Mouse (Mus musculus) CH12.LX (cell line): ENCODE data around the gene Lta. TPM values are rescaled to one million over a fixed set of nuclear protein-coding genes. Genes with fewer than 3 reads are reported as not detected.
A peak's percentile ranks its signal among the peaks of the same experiment; 100 is the strongest.

Source experiments
- DNase-seq: peaks from one replicate; pipeline ENCODE4 v3.0.0-alpha.2; 2013; ENCODE audit errors: extremely low read depth
- H3K27ac ChIP-seq: 2 replicates; pipeline ENCODE4 v1.5.1; 2012; ENCODE audit warnings: low read depth, mild to moderate bottlenecking, control low read depth, moderate library complexity; ENCODE audit not compliant: insufficient read depth
- H3K27me3 ChIP-seq: replicated peaks from 2 replicates; pipeline ENCODE3; 2012; ENCODE audit warnings: inconsistent platforms
- H3K36me3 ChIP-seq, 2 experiments: replicated peaks in 1 of 2; 2 replicates each; pipeline versions ENCODE3 to v1.6.1; 2012; ENCODE audit warnings: inconsistent platforms in 1 of 2, low read length in 1 of 2, mild to moderate bottlenecking in 1 of 2, mixed read lengths in 1 of 2, moderate library complexity in 1 of 2; ENCODE audit not compliant: control insufficient read depth in 1 of 2, insufficient read depth in 1 of 2
- H3K4me1 ChIP-seq, 2 experiments: 2 replicates each; pipeline ENCODE4 v1.6.1; 2012; ENCODE audit warnings: inconsistent platforms in 1 of 2, moderate library complexity in 1 of 2; ENCODE audit not compliant: insufficient read depth in 2 of 2, control insufficient read depth in 1 of 2
- H3K4me2 ChIP-seq: 2 replicates; pipeline ENCODE4 v1.6.1; 2012; ENCODE audit warnings: low read depth, mild to moderate bottlenecking, control low read depth; ENCODE audit not compliant: poor library complexity, insufficient read depth, severe bottlenecking
- H3K4me3 ChIP-seq, 3 experiments: fragments of 150-350 bp in 1 of 3; sonication (generic) in 1 of 3; replicated peaks in 1 of 3; 2 replicates each; pipeline versions ENCODE3 to v1.5.1; 2011 to 2012; ENCODE audit warnings: low read depth in 2 of 3, low read length in 2 of 3, mild to moderate bottlenecking in 2 of 3, moderate library complexity in 2 of 3, control low read depth in 1 of 3, improper control_type of control experiment in 1 of 3, inconsistent platforms in 1 of 3, mixed read lengths in 1 of 3; ENCODE audit not compliant: poor library complexity in 1 of 3
- H3K79me2 ChIP-seq: replicated peaks from 2 replicates; pipeline ENCODE4 v1.6.1; 2012; ENCODE audit warnings: mild to moderate bottlenecking, moderate library complexity; ENCODE audit not compliant: control insufficient read depth, poor library complexity, insufficient read depth, severe bottlenecking; ENCODE audit errors: extremely low read depth
- H3K9ac ChIP-seq: 2 replicates; pipeline ENCODE4 v1.6.1; 2012; ENCODE audit warnings: low read depth, mild to moderate bottlenecking, control low read depth, moderate library complexity; ENCODE audit not compliant: insufficient read depth
- H3K9me3 ChIP-seq: replicated peaks from 2 replicates; pipeline ENCODE3; 2012; ENCODE audit warnings: low read length, inconsistent platforms, mixed read lengths
- BHLHE40 ChIP-seq: IDR thresholded peaks from 2 replicates; pipeline ENCODE4 v1.6.1; 2011; ENCODE audit warnings: mild to moderate bottlenecking, low read depth, low read length, improper control_type of control experiment
- CHD2 ChIP-seq: IDR thresholded peaks from 2 replicates; pipeline ENCODE4 v1.6.1; 2011; ENCODE audit warnings: low read length, improper control_type of control experiment
- CTCF ChIP-seq, 2 experiments: IDR thresholded peaks in 1 of 2; conservative IDR thresholded peaks in 1 of 2; 2 replicates each; pipeline ENCODE4 v1.5.1; 2011 to 2012; ENCODE audit warnings: low read depth in 2 of 2, low read length in 2 of 2, improper control_type of control experiment in 1 of 2, inconsistent platforms in 1 of 2, mild to moderate bottlenecking in 1 of 2, moderate library complexity in 1 of 2
- E2F4 ChIP-seq: IDR thresholded peaks from 2 replicates; pipeline ENCODE4 v1.6.1; 2011; ENCODE audit warnings: low read depth, low read length, improper control_type of control experiment; ENCODE audit not compliant: insufficient replicate concordance
- ELF1 ChIP-seq: IDR thresholded peaks from 2 replicates; pipeline ENCODE4 v1.6.1; 2014; ENCODE audit warnings: low read depth, mild to moderate bottlenecking, inconsistent platforms, low read length, improper control_type of control experiment
- EP300 ChIP-seq: IDR thresholded peaks from 2 replicates; pipeline ENCODE4 v1.6.1; 2011; ENCODE audit warnings: low read length, improper control_type of control experiment
- ETS1 ChIP-seq: conservative IDR thresholded peaks from 2 replicates; pipeline ENCODE4 v1.6.1; 2012; ENCODE audit warnings: low read depth, mild to moderate bottlenecking, inconsistent platforms, low read length, improper control_type of control experiment, moderate library complexity
- IRF4 ChIP-seq: IDR thresholded peaks from 2 replicates; pipeline ENCODE4 v1.6.1; 2014; ENCODE audit warnings: low read depth, mild to moderate bottlenecking, inconsistent platforms, low read length, improper control_type of control experiment
- JUN ChIP-seq: IDR thresholded peaks from 2 replicates; pipeline ENCODE4 v1.6.1; 2011; ENCODE audit warnings: low read depth, mild to moderate bottlenecking, low read length, improper control_type of control experiment, moderate library complexity; ENCODE audit not compliant: insufficient read depth
- JUND ChIP-seq: conservative IDR thresholded peaks from 2 replicates; pipeline ENCODE4 v1.6.1; 2011; ENCODE audit warnings: low read depth, low read length, improper control_type of control experiment
- KAT2A ChIP-seq: IDR thresholded peaks from 2 replicates; pipeline ENCODE4 v1.6.1; 2012; ENCODE audit warnings: low read length, improper control_type of control experiment, inconsistent platforms; ENCODE audit not compliant: insufficient replicate concordance
- MAFK ChIP-seq: IDR thresholded peaks from 2 replicates; pipeline ENCODE4 v1.6.1; 2011; ENCODE audit warnings: low read length, improper control_type of control experiment; ENCODE audit not compliant: insufficient replicate concordance
- MAZ ChIP-seq: IDR thresholded peaks from 2 replicates; pipeline ENCODE4 v1.6.1; 2012; ENCODE audit warnings: low read depth, mild to moderate bottlenecking, inconsistent platforms, low read length, improper control_type of control experiment, moderate library complexity
- MEF2A ChIP-seq: IDR thresholded peaks from 2 replicates; pipeline ENCODE4 v1.6.1; 2014; ENCODE audit warnings: low read depth, mild to moderate bottlenecking, inconsistent platforms, low read length, improper control_type of control experiment, borderline replicate concordance
- MXI1 ChIP-seq: IDR thresholded peaks from 2 replicates; pipeline ENCODE4 v1.6.1; 2011; ENCODE audit warnings: mild to moderate bottlenecking, low read depth, low read length, improper control_type of control experiment
- MYC ChIP-seq: IDR thresholded peaks from 2 replicates; pipeline ENCODE4 v1.6.1; 2011; ENCODE audit warnings: low read depth, mild to moderate bottlenecking, improper control_type of control experiment, low read length
- POLR2AphosphoS2 ChIP-seq: IDR thresholded peaks from 2 replicates; pipeline ENCODE4 v1.6.1; 2011; ENCODE audit warnings: low read depth, low read length, improper control_type of control experiment
- RAD21 ChIP-seq: IDR thresholded peaks from 2 replicates; pipeline ENCODE4 v1.6.1; 2011; ENCODE audit warnings: low read depth, mild to moderate bottlenecking, low read length, improper control_type of control experiment, moderate library complexity
- SIN3A ChIP-seq: IDR thresholded peaks from 2 replicates; pipeline ENCODE4 v1.6.1; 2012; ENCODE audit warnings: low read length, improper control_type of control experiment, inconsistent platforms
- SMC3 ChIP-seq: IDR thresholded peaks from 2 replicates; pipeline ENCODE4 v1.6.1; 2011; ENCODE audit warnings: low read depth, low read length, improper control_type of control experiment
- TCF12 ChIP-seq: IDR thresholded peaks from 2 replicates; pipeline ENCODE4 v1.6.1; 2014; ENCODE audit warnings: low read depth, mild to moderate bottlenecking, inconsistent platforms, low read length, improper control_type of control experiment
- USF1 ChIP-seq: IDR thresholded peaks from 2 replicates; pipeline ENCODE4 v1.6.1; 2014; ENCODE audit warnings: low read depth, mild to moderate bottlenecking, inconsistent platforms, low read length, improper control_type of control experiment
- ZC3H11A ChIP-seq: IDR thresholded peaks from 2 replicates; pipeline ENCODE4 v1.6.1; 2012; ENCODE audit warnings: low read depth, mild to moderate bottlenecking, inconsistent platforms, low read length, improper control_type of control experiment
- ZKSCAN1 ChIP-seq: IDR thresholded peaks from 2 replicates; pipeline ENCODE4 v1.6.1; 2012; ENCODE audit warnings: low read depth, inconsistent platforms, low read length, improper control_type of control experiment, borderline replicate concordance
- ZNF384 ChIP-seq: IDR thresholded peaks from 2 replicates; pipeline ENCODE4 v1.6.1; 2012; ENCODE audit warnings: low read depth, low read length, improper control_type of control experiment, inconsistent platforms
- dilution Hi-C: fragments of 300-500 bp; cut with MboI; formaldehyde crosslinking; loops from 2 replicates; pipeline ENCODE4 v1.14.3; 2020; ENCODE audit warnings: low sequenced_read_pairs; ENCODE audit not compliant: extremely low pct_unique_long_range_greater_than_20kb, extremely low pct_ligation_motif_present
- in situ Hi-C: fragments of 300-500 bp; cut with MboI; formaldehyde crosslinking; loops from 3 replicates; pipeline ENCODE4 v1.14.3; 2019; ENCODE audit warnings: low sequenced_read_pairs, low pct_ligation_motif_present, low pct_unique_long_range_greater_than_20kb, mixed read lengths
- polyA plus RNA-seq: library from polyadenylated mRNA; unstranded; fragments of >175 nt; gene quantifications from 2 replicates; pipeline ENCODE4 v1.2.1, GENCODE M21; 2012; ENCODE audit warnings: low read depth; ENCODE audit not compliant: insufficient read length
- total RNA-seq, 2 experiments: library from RNA; depleted of rRNA; stranded (reverse); fragments of 300-350 nt in 1 of 2; fragments of >200 nt in 1 of 2; gene quantifications; 2 replicates each; pipeline ENCODE4 v1.2.3; 2012 to 2014

The Lta gene
- total and polyA plus RNA-seq, 3 experiments = 13.4 to 53.0 (median 19.6) TPM

GRCm38 (mm10) chr17:35185639-35186611, 19.2 kb downstream of the Lta start (continued):
- peak; percentile 73 for TF ChIP-seq ELF1
- no peak for TF ChIP-seq KAT2A
- TF ChIP-seq TCF12 = no peak
- TF ChIP-seq RAD21 = no peak

GRCm38 (mm10) chr17:35180093-35180492, 25.1 kb downstream of the Lta start:
- Histone ChIP-seq H3K36me3 (peaks cover 0 to 11% of the 10 kb centered on the region in 2 experiments), H3K79me2 (no peaks in the 10 kb centered on the region), H3K27me3 (no peaks in the 10 kb centered on the region), H3K4me3 (no peak overlapping the region), H3K9me3 (no peaks in the 10 kb centered on the region), H3K27ac (no peak overlapping the region), H3K4me1 (peaks cover 11 to 43% of the 10 kb centered on the region in 2 experiments), H3K9ac (no peak overlapping the region), H3K4me2 (no peak overlapping the region)
- dilution Hi-C loops (no loop called here), in situ Hi-C loops (no loop called here)
- TF ChIP-seq E2F4 (no peak), USF1 (no peak), MAFK (no peak), SIN3A (no peak), JUND (no peak), ZNF384 (no peak), ZKSCAN1 (no peak), MEF2A (no peak), ZC3H11A (no peak), TCF12 (no peak)
- no peak for DNase-seq

- in situ Hi-C loops (no loop called here), dilution Hi-C loops (no loop called here)
- peak; percentile 68 for DNase-seq
- H3K9me3 ChIP-seq = no peaks in the 10 kb centered on the region
- no peaks in the 10 kb centered on the region for H3K79me2 ChIP-seq
- H3K27me3 ChIP-seq = no peaks in the 10 kb centered on the region
- TF ChIP-seq TCF12 (peak; percentile 53; the same call in 1 of the 2 replicates), RAD21 (peak; percentile 98), BHLHE40 (no peak; the same call in 1 of the 2 replicates), CTCF (conservative IDR thresholded peaks at IDR 0.05 in 1 of 2, IDR thresholded peaks at IDR 0.05 in 1 of 2; ENCODE audit: low read depth in 2 of 2, low read length in 2 of 2) (peak; percentile 83 to 98), CHD2 (no peak), IRF4 (peak; percentile 17; the same call in 1 of the 2 replicates), MEF2A (peak; percentile 68; the same call in 1 of the 2 replicates), JUN (no peak), POLR2AphosphoS2 (no peak), ETS1 (no peak), ZNF384 (0 out of 2 replicates have a peak, but pooled peaks have one; percentile 19), SMC3 (peak; percentile 100), EP300 (no peak), ZC3H11A (peak; percentile 99), KAT2A (no peak), MAZ (peak; percentile 68; the same call in 1 of the 2 replicates), E2F4 (no peak), JUND (no peak), SIN3A (peak; percentile 55; the same call in 1 of the 2 replicates), MXI1 (peak; percentile 46; the same call in 1 of the 2 replicates), MYC (peak; percentile 34; the same call in 1 of the 2 replicates)
- no peak overlapping the region for H3K9ac ChIP-seq
- no peak overlapping the region for H3K4me3 ChIP-seq
- H3K36me3 ChIP-seq = no peaks in the 10 kb centered on the region
- peaks cover 12 to 39% of the 10 kb centered on the region in 2 experiments for H3K4me1 ChIP-seq
- no peak overlapping the region for H3K4me2 ChIP-seq
- no peak overlapping the region for H3K27ac ChIP-seq
Observed at GRCm38 (mm10) chr17:35178528-35178927, 26.6 kb downstream of the Lta start.
